Mouse (Mus musculus) intestine, embryonic 15.5 days (tissue): ENCODE data around the gene Kdm4b. TPM values are rescaled to one million over a fixed set of nuclear protein-coding genes. Genes with fewer than 3 reads are reported as not detected.

ENCODE experiments used
- ATAC-seq: fragments of 200-750 bp; cut with Nextera tagmentation; 2 replicates; pipeline ENCODE4 v1.8.0; 2017; ENCODE audit warnings: moderate TSS enrichment, moderate library complexity
- H3K27ac ChIP-seq: fragments of 300-500 bp; sonication (generic); 2 replicates; pipeline ENCODE4 v1.5.1; 2015; ENCODE audit warnings: mild to moderate bottlenecking, inconsistent platforms
- H3K27me3 ChIP-seq: fragments of 300-500 bp; sonication (generic); replicated peaks from 2 replicates; pipeline ENCODE4 v1.6.1; 2015; ENCODE audit warnings: inconsistent platforms
- H3K36me3 ChIP-seq: fragments of 300-500 bp; sonication (generic); 2 replicates; pipeline ENCODE4 v1.6.1; 2015; ENCODE audit warnings: inconsistent platforms
- H3K4me1 ChIP-seq: fragments of 300-500 bp; sonication (generic); replicated peaks from 2 replicates; pipeline ENCODE4 v1.6.1; 2015; ENCODE audit warnings: inconsistent platforms
- H3K4me2 ChIP-seq: fragments of 300-500 bp; sonication (generic); replicated peaks from 2 replicates; pipeline ENCODE4 v1.6.1; 2015; ENCODE audit warnings: mild to moderate bottlenecking, inconsistent platforms
- H3K4me3 ChIP-seq: fragments of 300-500 bp; sonication (generic); replicated peaks from 2 replicates; pipeline ENCODE4 v1.5.1; 2015; ENCODE audit warnings: inconsistent platforms
- H3K9ac ChIP-seq: fragments of 300-500 bp; sonication (generic); 2 replicates; pipeline ENCODE4 v1.6.1; 2015; ENCODE audit warnings: inconsistent platforms
- H3K9me3 ChIP-seq: fragments of 300-500 bp; sonication (generic); 2 replicates; pipeline ENCODE4 v1.6.1; 2016; ENCODE audit warnings: inconsistent platforms
- WGBS: fragments of 180-500 bp; shearing (Covaris S2); methylation state at CpG from one replicate; pipeline ENCODE4 v1.1.7; 2015; 5-methylcytosine and 5-hydroxymethylcytosine counted together
- polyA plus RNA-seq: library from polyadenylated mRNA; unstranded; fragments of >200 nt; fragmentation: Nextera tagmentation; extraction: Ambion mirVana; gene quantifications from 2 replicates; pipeline ENCODE4 v1.2.1, GENCODE M21; 2015

The Kdm4b gene
- polyA plus RNA-seq, 1 experiment from 2014 or later = 25.1 TPM

- peaks cover 37% of the 10 kb centered on the region for H3K4me1 ChIP-seq
- H3K9me3 ChIP-seq = no peaks in the 10 kb centered on the region
- peaks cover 22% of the 10 kb centered on the region for H3K36me3 ChIP-seq
- peak overlapping the region; percentile 51 for H3K4me3 ChIP-seq
- no peaks in the 10 kb centered on the region for H3K27me3 ChIP-seq
- peak overlapping the region; percentile 95 for H3K27ac ChIP-seq
- H3K4me2 ChIP-seq = peak overlapping the region; percentile 79
- ATAC-seq = peak; percentile 20
- 4% methylated on average over 23 of the region's 23 CpGs for WGBS
- peak overlapping the region; percentile 62 for H3K9ac ChIP-seq
Measured at GRCm38 (mm10) chr17:56289371-56290331, 36.2 kb upstream of the Kdm4b start.

GRCm38 (mm10) chr17:56290388-56291170 is 35.3 kb upstream of the Kdm4b start:
- peak overlapping the region; percentile 62 for H3K9ac ChIP-seq
- peaks cover 13% of the 10 kb centered on the region for H3K36me3 ChIP-seq
- WGBS = 2% methylated on average over 17 of the region's 17 CpGs
- peaks cover 37% of the 10 kb centered on the region for H3K4me1 ChIP-seq
- H3K9me3 ChIP-seq = no peaks in the 10 kb centered on the region
- peak overlapping the region; percentile 51 for H3K4me3 ChIP-seq
- H3K27me3 ChIP-seq = no peaks in the 10 kb centered on the region
- peak overlapping the region; percentile 79 for H3K4me2 ChIP-seq
- peak; percentile 89 for ATAC-seq
- peak overlapping the region; percentile 95 for H3K27ac ChIP-seq

- H3K36me3 ChIP-seq = peaks cover 8% of the 10 kb centered on the region
- H3K9me3 ChIP-seq = no peaks in the 10 kb centered on the region
- peak overlapping the region; percentile 79 for H3K4me2 ChIP-seq
- H3K4me3 ChIP-seq = peak overlapping the region; percentile 51
- no peaks in the 10 kb centered on the region for H3K27me3 ChIP-seq
- peak; percentile 84 for ATAC-seq
- peaks cover 37% of the 10 kb centered on the region for H3K4me1 ChIP-seq
- H3K27ac ChIP-seq = peak overlapping the region; percentile 95
- under 1% methylated on average over 16 of the region's 16 CpGs for WGBS
- H3K9ac ChIP-seq = peak overlapping the region; percentile 35; the same call in 1 of the 2 replicates
Measured at GRCm38 (mm10) chr17:56291171-56291511, 34.7 kb upstream of the Kdm4b start.

- Histone ChIP-seq H3K9ac (no peak overlapping the region), H3K27ac (peak overlapping the region; percentile 95; the same call in 1 of the 2 replicates), H3K9me3 (no peaks in the 10 kb centered on the region), H3K36me3 (peaks cover 1% of the 10 kb centered on the region; the same call in 1 of the 2 replicates), H3K27me3 (no peaks in the 10 kb centered on the region), H3K4me1 (peaks cover 33% of the 10 kb centered on the region), H3K4me2 (no peak overlapping the region), H3K4me3 (no peak overlapping the region)
- WGBS = 82% methylated on average over 7 of the region's 7 CpGs
- no peak for ATAC-seq
Measured at GRCm38 (mm10) chr17:56291826-56292475, 33.9 kb upstream of the Kdm4b start.

- no peaks in the 10 kb centered on the region for H3K9me3 ChIP-seq
- ATAC-seq = no peak
- 93% methylated on average over 4 of the region's 4 CpGs for WGBS
- no peak within 1 kb of the TSS for H3K9ac ChIP-seq
- H3K4me1 ChIP-seq = peaks cover 28% of the 10 kb centered on the region
- H3K36me3 ChIP-seq = no peaks in the 10 kb centered on the region
- H3K4me3 ChIP-seq = no peak within 1 kb of the TSS
- H3K27ac ChIP-seq = peak within 1 kb of the TSS; percentile 95; the same call in 1 of the 2 replicates
- no peak within 1 kb of the TSS for H3K4me2 ChIP-seq
- H3K27me3 ChIP-seq = no peaks in the 10 kb centered on the region
Measured at GRCm38 (mm10) chr17:56292531-56293222, 33.2 kb upstream of the Kdm4b start, which contains the start of gene Plin3. Plin3 (minus strand) TSS chr17:56292873.

GRCm38 (mm10) chr17:56293291-56293690 is 32.6 kb upstream of the Kdm4b start:
- no peak overlapping the region for H3K4me2 ChIP-seq
- no peaks in the 10 kb centered on the region for H3K9me3 ChIP-seq
- no peak overlapping the region for H3K9ac ChIP-seq
- no peaks in the 10 kb centered on the region for H3K36me3 ChIP-seq
- no peak overlapping the region for H3K27ac ChIP-seq
- H3K4me1 ChIP-seq = peaks cover 22% of the 10 kb centered on the region
- no peak for ATAC-seq
- WGBS = 77% methylated on average over 1 of the region's 1 CpGs
- H3K27me3 ChIP-seq = no peaks in the 10 kb centered on the region
- H3K4me3 ChIP-seq = no peak overlapping the region

GRCm38 (mm10) chr17:56294241-56294640 is 31.6 kb upstream of the Kdm4b start:
- Histone ChIP-seq H3K9me3 (no peaks in the 10 kb centered on the region), H3K9ac (no peak overlapping the region), H3K4me3 (no peak overlapping the region), H3K27me3 (no peaks in the 10 kb centered on the region), H3K4me2 (no peak overlapping the region), H3K4me1 (peaks cover 12% of the 10 kb centered on the region), H3K27ac (no peak overlapping the region), H3K36me3 (no peaks in the 10 kb centered on the region)
- no peak for ATAC-seq
- WGBS = 89% methylated on average over 19 of the region's 19 CpGs

- ATAC-seq = no peak
- no peak overlapping the region for H3K4me3 ChIP-seq
- H3K9ac ChIP-seq = no peak overlapping the region
- WGBS = 44% methylated on average over 1 of the region's 1 CpGs
- no peak overlapping the region for H3K27ac ChIP-seq
- no peaks in the 10 kb centered on the region for H3K9me3 ChIP-seq
- H3K4me2 ChIP-seq = no peak overlapping the region
- peaks cover 4% of the 10 kb centered on the region for H3K4me1 ChIP-seq
- no peaks in the 10 kb centered on the region for H3K27me3 ChIP-seq
- H3K36me3 ChIP-seq = no peaks in the 10 kb centered on the region
Measured at GRCm38 (mm10) chr17:56296201-56296600, 29.7 kb upstream of the Kdm4b start.

GRCm38 (mm10) chr17:56298238-56298637 is 27.6 kb upstream of the Kdm4b start:
- ATAC-seq = no peak
- Histone ChIP-seq H3K4me1 (peaks cover 9% of the 10 kb centered on the region), H3K9me3 (no peaks in the 10 kb centered on the region), H3K36me3 (no peaks in the 10 kb centered on the region), H3K9ac (no peak overlapping the region), H3K27me3 (no peaks in the 10 kb centered on the region), H3K4me3 (no peak overlapping the region), H3K27ac (no peak overlapping the region), H3K4me2 (no peak overlapping the region)
- 91% methylated on average over 1 of the region's 1 CpGs for WGBS

- 92% methylated on average over 9 of the region's 9 CpGs for WGBS
- peaks cover 15% of the 10 kb centered on the region for H3K4me1 ChIP-seq
- H3K4me2 ChIP-seq = no peak within 1 kb of the TSS
- ATAC-seq = no peak
- H3K9ac ChIP-seq = no peak within 1 kb of the TSS
- H3K4me3 ChIP-seq = no peak within 1 kb of the TSS
- H3K36me3 ChIP-seq = no peaks in the 10 kb centered on the region
- H3K27ac ChIP-seq = no peak within 1 kb of the TSS
- no peaks in the 10 kb centered on the region for H3K9me3 ChIP-seq
- H3K27me3 ChIP-seq = no peaks in the 10 kb centered on the region
Measured at GRCm38 (mm10) chr17:56300186-56300585, 25.7 kb upstream of the Kdm4b start, which contains the start of gene Arrdc5. Arrdc5 (minus strand) TSS chr17:56300286.

- Histone ChIP-seq H3K4me2 (peak overlapping the region; percentile 95), H3K4me3 (peak overlapping the region; percentile 71; the same call in 1 of the 2 replicates)
Measured at GRCm38 (mm10) chr17:56302363-56302996, 23.4 kb upstream of the Kdm4b start.

More at GRCm38 (mm10) chr17:56302363-56302996, 23.4 kb upstream of the Kdm4b start:
- WGBS = 23% methylated on average over 13 of the region's 13 CpGs
- Histone ChIP-seq H3K27me3 (no peaks in the 10 kb centered on the region), H3K9ac (peak overlapping the region; percentile 67; the same call in 1 of the 2 replicates), H3K27ac (peak overlapping the region; percentile 92), H3K4me1 (peaks cover 36% of the 10 kb centered on the region), H3K36me3 (peaks cover 2% of the 10 kb centered on the region; the same call in 1 of the 2 replicates), H3K9me3 (no peaks in the 10 kb centered on the region)
- ATAC-seq = peak; percentile 16
